Comparison of ENCODE assay signal across 21 mouse cellular contexts in the genomic region with DNA sequence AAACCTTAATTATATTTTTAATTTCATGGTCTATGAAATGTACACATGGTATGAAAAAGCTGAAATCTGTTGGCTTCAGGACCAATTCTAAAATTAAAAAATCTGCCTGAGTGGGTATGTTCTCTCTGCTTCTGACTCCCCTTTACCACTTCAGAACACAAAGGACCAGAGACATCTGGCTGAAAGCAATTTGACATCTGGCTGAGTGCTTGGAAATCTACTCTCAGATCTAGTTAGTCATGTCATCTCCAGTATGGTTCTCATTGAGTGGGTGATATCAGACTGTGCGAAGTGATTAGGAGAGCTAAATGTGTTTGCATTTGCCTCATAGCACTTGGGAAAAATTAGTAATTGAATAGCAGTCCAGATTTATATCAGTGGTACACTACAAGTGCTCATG. TPM values are rescaled to one million over a fixed set of nuclear protein-coding genes. Genes with fewer than 3 reads are reported as not detected.
"Had no signal": no experiment of that assay in that cellular context is flagged by ENCODE, and none has a peak within 500 bp of the region (broad histone marks: within the 10 kb centered on the region; RNA-seq: fewer than 3 reads in every experiment).

No protein-coding gene starts in this region.

- H3K4me3 ChIP-seq: liver, embryonic 13.5 days; midbrain, embryonic 10.5 days; midbrain, embryonic 13.5 days; myocyte had no signal

- H3K36me3 ChIP-seq: liver, embryonic 13.5 days; midbrain, embryonic 10.5 days; midbrain, embryonic 13.5 days had no signal

- H3K9ac ChIP-seq: liver, embryonic 13.5 days; midbrain, embryonic 13.5 days had no signal

- H3K27ac ChIP-seq: kidney, postnatal 0 days; liver, embryonic 13.5 days; macrophage; midbrain, embryonic 10.5 days; midbrain, embryonic 13.5 days; stomach, postnatal 0 days had no signal

- DNase-seq: kidney, adult 2 months; kidney, postnatal 25 days; liver, embryonic 13.5 days; lung, adult 2 months; lung, postnatal 14 days; retina, postnatal 1 day; right cerebral cortex, postnatal 4 days; thymus, adult 2 months; thymus, postnatal 14 days; thymus, postnatal 4 days had no signal

- H3K4me2 ChIP-seq: liver, embryonic 13.5 days; midbrain, embryonic 13.5 days had no signal

- ATAC-seq: intestine, postnatal 0 days; midbrain, embryonic 13.5 days; midbrain, embryonic 16.5 days had no signal

- H3K4me1 ChIP-seq: liver, embryonic 13.5 days; midbrain, embryonic 10.5 days; midbrain, embryonic 13.5 days had no signal

- H3K9me3 ChIP-seq: liver, embryonic 13.5 days; midbrain, embryonic 10.5 days; midbrain, embryonic 13.5 days had no signal

- H3K27me3 ChIP-seq: liver, embryonic 13.5 days; midbrain, embryonic 13.5 days had no signal

RNA-seq across cellular contexts. Expression of a gene that starts 36.5 kb away (rescaled TPM):
- total RNA-seq: megakaryocyte, adult 5-6 weeks; monocyte, adult 5-6 weeks; neutrophil, adult 5-6 weeks had no signal
- polyA plus RNA-seq: macrophage had no signal
